Mouse (Mus musculus) cerebral cortex, adult 2 months (tissue): ENCODE measurements around the gene Gchfr.

ENCODE experiments used
- WGBS: fragments of 180-500 bp; shearing (Covaris S2); methylation state at CpG from one replicate; pipeline ENCODE4 v1.1.7; 2018; 5-methylcytosine and 5-hydroxymethylcytosine counted together

Gchfr gene

GRCm38 (mm10) chr2:119174866-119175265 lies 7.3 kb downstream of the Gchfr start:
- WGBS = 85% methylated on average over 14 of the region's 14 CpGs

- WGBS = 71% methylated on average over 6 of the region's 6 CpGs
These were observed 8.0 kb downstream of the Gchfr start for GRCm38 (mm10) chr2:119175614-119176013.

- 72% methylated on average over 3 of the region's 3 CpGs for WGBS
These were observed 9.2 kb downstream of the Gchfr start for GRCm38 (mm10) chr2:119176761-119177160.

GRCm38 (mm10) chr2:119177384-119177939 lies 9.9 kb downstream of the Gchfr start:
- WGBS = 85% methylated on average over 5 of the region's 5 CpGs

- WGBS = 85% methylated on average over 7 of the region's 7 CpGs
These were observed 15.3 kb downstream of the Gchfr start for GRCm38 (mm10) chr2:119182914-119183313.

GRCm38 (mm10) chr2:119189029-119189710 lies 21.6 kb downstream of the Gchfr start:
- 5% methylated on average over 15 of the region's 15 CpGs for WGBS

GRCm38 (mm10) chr2:119190969-119191368 lies 23.4 kb downstream of the Gchfr start:
- 80% methylated on average over 5 of the region's 5 CpGs for WGBS

GRCm38 (mm10) chr2:119194140-119194539 lies 26.6 kb downstream of the Gchfr start:
- WGBS = 70% methylated on average over 5 of the region's 5 CpGs

- WGBS = 83% methylated on average over 4 of the region's 4 CpGs
These were observed 28.9 kb downstream of the Gchfr start for GRCm38 (mm10) chr2:119196316-119197108.

GRCm38 (mm10) chr2:119197493-119197892 lies 29.9 kb downstream of the Gchfr start:
- WGBS = 84% methylated on average over 1 of the region's 1 CpGs

- 45% methylated on average over 1 of the region's 1 CpGs for WGBS
These were observed 30.5 kb downstream of the Gchfr start for GRCm38 (mm10) chr2:119198049-119198448.

GRCm38 (mm10) chr2:119198934-119199333 lies 31.4 kb downstream of the Gchfr start:
- WGBS = 23% methylated on average over 3 of the region's 3 CpGs

- WGBS = 56% methylated on average over 5 of the region's 5 CpGs
These were observed 35.4 kb downstream of the Gchfr start for GRCm38 (mm10) chr2:119202914-119203453.

GRCm38 (mm10) chr2:119203871-119204460 lies 36.4 kb downstream of the Gchfr start:
- 66% methylated on average over 4 of the region's 4 CpGs for WGBS

- WGBS = 17% methylated on average over 6 of the region's 6 CpGs
These were observed 40.4 kb downstream of the Gchfr start for GRCm38 (mm10) chr2:119207961-119208343.

- WGBS = under 1% methylated on average over 51 of the region's 51 CpGs
These were observed 41.0 kb downstream of the Gchfr start, which contains the start of the genes Zfyve19 and Dnajc17 for GRCm38 (mm10) chr2:119208344-119209175. Gene Zfyve19, plus strand, starts transcription at chr2:119208617. Gene Dnajc17, minus strand, starts transcription at chr2:119208795.

- 1% methylated on average over 13 of the region's 13 CpGs for WGBS
These were observed 41.6 kb downstream of the Gchfr start for GRCm38 (mm10) chr2:119209176-119209507.
